Mouse (Mus musculus) lung, adult 2 months (tissue): ENCODE results near the gene Mfn2.

Source experiments
- CTCF ChIP-seq: fragments of 200-500 bp; IDR thresholded peaks from 2 replicates; pipeline ENCODE4 v1.5.1; 2011; ENCODE audit warnings: mild to moderate bottlenecking, low read length, control low read depth; ENCODE audit not compliant: insufficient read depth
- POLR2A ChIP-seq: fragments of 200-500 bp; IDR thresholded peaks from 2 replicates; pipeline ENCODE4 v1.6.1; 2011; ENCODE audit warnings: low read depth, mild to moderate bottlenecking, control low read depth, low read length, borderline replicate concordance; ENCODE audit errors: extremely low read depth

DNA sequence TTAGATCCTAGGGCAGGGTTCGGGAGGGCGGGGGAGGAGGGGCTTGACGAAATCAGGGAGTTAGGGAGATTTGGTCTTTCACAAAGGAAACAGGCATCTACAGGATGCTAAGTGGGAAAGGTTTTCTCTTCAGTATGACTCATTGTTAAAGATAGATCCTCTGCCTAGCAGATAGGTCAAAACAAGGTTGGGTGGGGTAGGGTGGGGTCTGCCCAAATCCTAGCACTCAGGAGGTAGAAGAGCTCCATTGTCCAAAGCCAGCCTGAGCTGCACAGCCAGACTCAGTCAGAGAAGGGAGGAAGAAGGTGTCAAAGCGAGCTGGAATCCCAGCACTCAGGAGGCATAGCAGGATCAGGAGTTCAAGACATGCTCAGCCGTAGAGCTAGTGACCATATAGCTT is 33.0 kb upstream of the Mfn2 start:
- TF ChIP-seq CTCF, result no peak
- TF ChIP-seq POLR2A, result no peak
